Mouse (Mus musculus) embryonic facial prominence, embryonic 15.5 days (tissue): ENCODE results near the gene Olfr574. TPM values are rescaled to one million over a fixed set of nuclear protein-coding genes. Genes with fewer than 3 reads are reported as not detected.

Source experiments
- ATAC-seq: fragments of 200-750 bp; cut with Nextera tagmentation; 2 replicates; pipeline ENCODE4 v1.8.0; 2017; ENCODE audit warnings: low read depth, moderate TSS enrichment; ENCODE audit not compliant: insufficient number of reproducible peaks, low FRiP score, low TSS enrichment
- H3K27ac ChIP-seq: fragments of 300-500 bp; sonication (generic); replicated peaks from 2 replicates; pipeline ENCODE4 v1.5.1; 2015; ENCODE audit warnings: mild to moderate bottlenecking, inconsistent platforms
- H3K27me3 ChIP-seq: fragments of 300-500 bp; sonication (generic); 2 replicates; pipeline ENCODE4 v1.6.1; 2015; ENCODE audit warnings: inconsistent platforms
- H3K36me3 ChIP-seq: fragments of 300-500 bp; sonication (generic); 2 replicates; pipeline ENCODE4 v1.6.1; 2015; ENCODE audit warnings: mild to moderate bottlenecking, inconsistent platforms
- H3K4me1 ChIP-seq: fragments of 300-500 bp; sonication (generic); 2 replicates; pipeline ENCODE4 v1.6.1; 2015; ENCODE audit warnings: inconsistent platforms
- H3K4me2 ChIP-seq: fragments of 300-500 bp; sonication (generic); replicated peaks from 2 replicates; pipeline ENCODE4 v1.6.1; 2015; ENCODE audit warnings: mild to moderate bottlenecking, inconsistent platforms
- H3K4me3 ChIP-seq: fragments of 300-500 bp; sonication (generic); replicated peaks from 2 replicates; pipeline ENCODE4 v1.5.1; 2015; ENCODE audit warnings: mild to moderate bottlenecking, inconsistent platforms
- H3K9ac ChIP-seq: fragments of 300-500 bp; sonication (generic); 2 replicates; pipeline ENCODE4 v1.6.1; 2015; ENCODE audit warnings: inconsistent platforms
- H3K9me3 ChIP-seq: fragments of 300-500 bp; sonication (generic); replicated peaks from 2 replicates; pipeline ENCODE4 v1.6.1; 2016; ENCODE audit warnings: inconsistent platforms
- WGBS: fragments of 180-500 bp; shearing (Covaris S2); methylation state at CpG from one replicate; pipeline ENCODE4 v1.1.7; 2015; 5-methylcytosine and 5-hydroxymethylcytosine counted together
- polyA plus RNA-seq: library from polyadenylated mRNA; unstranded; fragments of >200 nt; fragmentation: Nextera tagmentation; extraction: Ambion mirVana; gene quantifications from 2 replicates; pipeline ENCODE4 v1.2.1, GENCODE M21; 2015

Gene Olfr574
- not detected in 2 replicates for polyA plus RNA-seq

DNA sequence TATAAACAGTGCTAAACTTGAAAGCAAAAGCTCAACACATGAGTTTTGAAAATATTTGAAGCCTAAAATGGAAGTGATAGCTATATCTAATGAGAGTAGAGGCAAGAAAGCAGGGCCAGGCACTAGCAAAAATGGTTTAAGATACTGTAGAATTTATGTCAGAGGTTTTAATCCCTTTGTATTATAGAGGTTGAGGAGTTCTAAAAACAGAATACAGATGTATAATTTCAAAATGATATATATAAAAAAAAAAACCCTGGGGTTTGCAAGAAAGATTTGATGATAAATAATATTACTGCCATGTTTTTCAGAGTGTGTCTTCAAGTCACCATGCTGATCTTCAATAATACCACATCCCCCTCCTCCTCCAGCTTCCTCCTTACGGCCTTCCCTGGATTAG, at the start of gene Olfr574:
TSS of gene Olfr574 (plus strand) at position 301 of the 400 bp plus-strand sequence.
- 89% methylated on average over 1 of the region's 1 CpGs for whole genome bisulfite sequencing

DNA sequence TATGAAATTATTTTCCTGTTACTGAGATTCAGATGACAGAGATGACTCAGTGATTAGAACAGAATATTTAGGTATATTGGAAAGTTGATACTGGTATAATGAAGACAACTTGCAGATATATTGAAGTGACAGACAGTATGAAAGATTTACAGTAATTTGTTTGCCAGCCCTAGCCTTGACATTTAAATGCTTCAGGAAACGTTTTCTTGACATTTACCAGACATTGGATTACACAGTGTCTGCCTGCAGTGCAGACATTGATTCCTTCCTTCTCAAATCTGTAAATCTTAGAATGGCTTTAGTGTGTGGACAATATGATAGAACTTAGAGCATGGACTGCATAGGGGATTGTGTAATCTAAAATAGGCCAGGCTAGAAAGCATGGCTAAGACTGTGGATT, 33.0 kb upstream of the Olfr574 start:
- 24% methylated on average over 1 of the region's 1 CpGs for WGBS
- no peak overlapping the region for H3K27ac ChIP-seq
- no peaks in the 10 kb centered on the region for H3K27me3 ChIP-seq
- H3K4me1 ChIP-seq, result no peaks in the 10 kb centered on the region
- H3K4me2 ChIP-seq, result no peak overlapping the region
- no peak overlapping the region for H3K9ac ChIP-seq
- H3K9me3 ChIP-seq, result no peaks in the 10 kb centered on the region
- no peaks in the 10 kb centered on the region for H3K36me3 ChIP-seq
- no peak overlapping the region for H3K4me3 ChIP-seq
- ATAC-seq, result no peak

More for the DNA sequence above, at the start of gene Olfr574:
- H3K4me2 ChIP-seq, result no peak within 1 kb of the TSS
- H3K36me3 ChIP-seq, result no peaks in the 10 kb centered on the region
- H3K4me1 ChIP-seq, result no peaks in the 10 kb centered on the region
- ATAC-seq, result no peak
- H3K27me3 ChIP-seq, result no peaks in the 10 kb centered on the region
- H3K9ac ChIP-seq, result no peak within 1 kb of the TSS
- no peak within 1 kb of the TSS for H3K27ac ChIP-seq
- no peak within 1 kb of the TSS for H3K4me3 ChIP-seq
- H3K9me3 ChIP-seq, result no peaks in the 10 kb centered on the region

DNA sequence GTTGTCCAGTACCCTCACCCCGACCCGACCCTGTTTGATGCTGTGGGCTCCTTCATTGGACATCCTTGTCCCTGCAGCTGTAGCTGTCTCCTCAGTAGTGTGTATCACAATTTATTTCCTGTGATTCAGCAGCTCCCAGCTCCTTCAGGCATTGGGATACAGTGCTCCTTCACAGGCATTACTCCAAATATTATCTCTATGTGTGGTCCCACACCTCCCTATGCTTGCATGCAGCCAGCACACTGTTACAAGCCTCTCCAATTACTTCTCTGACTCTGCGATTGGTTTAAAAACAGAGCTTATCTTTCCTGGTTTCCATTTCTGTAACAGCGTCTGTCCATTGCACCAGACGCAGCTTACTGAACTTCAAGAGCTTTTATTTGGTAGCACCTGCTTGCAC, 31.9 kb upstream of the Olfr574 start:
- 56% methylated on average over 5 of the region's 5 CpGs for WGBS
- H3K4me2 ChIP-seq, result no peak overlapping the region
- H3K9ac ChIP-seq, result no peak overlapping the region
- no peak overlapping the region for H3K4me3 ChIP-seq
- ATAC-seq, result no peak
- no peaks in the 10 kb centered on the region for H3K4me1 ChIP-seq
- no peaks in the 10 kb centered on the region for H3K36me3 ChIP-seq
- no peaks in the 10 kb centered on the region for H3K9me3 ChIP-seq
- no peaks in the 10 kb centered on the region for H3K27me3 ChIP-seq
- H3K27ac ChIP-seq, result no peak overlapping the region

DNA sequence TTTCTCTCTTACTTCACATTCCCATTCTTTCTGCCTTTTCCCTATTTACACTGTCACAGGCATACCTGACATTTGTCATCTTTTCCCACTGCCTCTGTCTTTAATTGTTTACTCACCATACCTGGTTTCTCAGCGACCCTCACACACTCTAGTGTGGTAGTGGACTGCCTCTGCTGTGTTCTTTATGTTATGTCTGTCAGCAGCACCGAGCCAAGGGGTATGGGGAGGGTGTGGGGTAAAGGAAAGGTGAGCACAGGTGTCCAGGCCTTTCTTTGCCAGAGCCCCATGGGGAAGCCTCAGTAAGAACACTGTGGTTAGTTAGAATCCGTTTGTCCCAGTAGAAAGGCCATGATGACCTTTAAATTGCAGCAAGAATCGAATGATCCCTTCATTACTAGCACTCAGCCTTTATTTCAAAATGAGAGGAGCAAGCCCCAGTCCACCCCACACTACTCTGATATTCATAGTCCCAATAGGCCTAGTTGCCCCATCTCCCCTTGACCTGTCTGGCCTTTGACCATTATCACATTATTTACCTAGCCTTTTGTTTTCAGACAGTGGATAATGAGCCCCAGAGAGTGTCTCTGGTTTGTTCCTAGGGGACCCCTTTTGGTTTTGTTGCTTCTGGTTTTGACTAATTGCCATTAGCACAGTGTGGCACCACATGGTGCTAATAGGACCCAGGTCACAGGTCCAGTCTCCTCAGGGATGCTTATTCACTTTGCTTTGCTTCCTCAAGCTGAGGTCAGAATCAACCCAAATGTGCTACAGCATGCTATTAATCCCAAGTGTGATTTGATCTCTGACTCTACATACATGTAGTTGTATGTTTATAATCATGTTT, 31.0 kb upstream of the Olfr574 start, which contains the start of gene Olfr571:
TSS of gene Olfr571 (minus strand) at position 505 of the 844 bp plus-strand sequence.
- H3K27ac ChIP-seq, result no peak within 1 kb of the TSS
- no peak within 1 kb of the TSS for H3K4me2 ChIP-seq
- no peaks in the 10 kb centered on the region for H3K9me3 ChIP-seq
- H3K9ac ChIP-seq, result no peak within 1 kb of the TSS
- no peak within 1 kb of the TSS for H3K4me3 ChIP-seq
- no peaks in the 10 kb centered on the region for H3K36me3 ChIP-seq
- H3K4me1 ChIP-seq, result no peaks in the 10 kb centered on the region
- no peaks in the 10 kb centered on the region for H3K27me3 ChIP-seq
- no peak for ATAC-seq
- WGBS, result 57% methylated on average over 4 of the region's 4 CpGs

DNA sequence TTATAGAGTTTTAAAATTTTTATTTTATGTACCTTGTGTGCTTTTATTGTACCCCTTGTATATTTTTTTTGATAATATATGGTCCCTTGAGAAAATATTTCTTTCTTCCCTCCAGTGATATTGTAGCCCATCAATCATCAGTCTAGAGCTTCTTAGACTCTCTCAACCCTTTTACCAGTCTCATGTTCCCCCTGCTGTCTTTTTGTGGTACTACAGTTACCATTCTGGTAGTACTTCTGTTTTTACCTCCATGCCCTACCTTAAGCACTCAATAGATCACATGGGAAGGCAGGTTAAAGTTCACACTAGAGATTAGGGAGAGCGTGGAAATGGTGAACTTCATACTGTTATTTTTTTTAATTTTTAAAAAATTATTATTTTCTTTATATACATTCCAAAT, 28.6 kb upstream of the Olfr574 start:
- no peaks in the 10 kb centered on the region for H3K36me3 ChIP-seq
- H3K9ac ChIP-seq, result no peak overlapping the region
- no peak overlapping the region for H3K4me3 ChIP-seq
- no peak for ATAC-seq
- H3K4me1 ChIP-seq, result no peaks in the 10 kb centered on the region
- no peak overlapping the region for H3K27ac ChIP-seq
- H3K27me3 ChIP-seq, result no peaks in the 10 kb centered on the region
- H3K4me2 ChIP-seq, result no peak overlapping the region
- H3K9me3 ChIP-seq, result no peaks in the 10 kb centered on the region
- WGBS, result 19% methylated on average over 1 of the region's 1 CpGs

DNA sequence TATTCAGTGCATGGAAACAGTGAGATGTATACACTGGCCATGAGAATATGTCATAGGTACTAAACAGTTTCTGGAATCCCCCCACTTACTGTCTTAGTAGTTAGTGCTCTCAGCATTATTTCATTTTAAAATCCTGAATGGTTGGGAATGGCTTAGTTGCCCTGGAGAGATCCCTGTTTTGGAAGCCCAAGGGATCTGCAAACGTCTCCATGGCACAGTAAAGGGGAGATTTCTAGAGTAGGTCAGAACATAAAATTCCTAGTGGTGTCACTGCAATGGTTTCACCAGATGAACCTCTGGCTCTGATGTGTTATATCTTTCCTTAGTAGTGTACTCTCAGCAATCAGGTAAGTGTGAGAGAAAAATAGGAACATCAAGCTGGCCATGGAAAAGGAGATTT, 24.2 kb upstream of the Olfr574 start, which contains the start of gene Olfr572:
TSS of gene Olfr572 (plus strand) at position 301 of the 400 bp plus-strand sequence.
- 45% methylated on average over 1 of the region's 1 CpGs for WGBS
- H3K4me3 ChIP-seq, result no peak within 1 kb of the TSS
- no peak within 1 kb of the TSS for H3K27ac ChIP-seq
- no peaks in the 10 kb centered on the region for H3K36me3 ChIP-seq
- no peaks in the 10 kb centered on the region for H3K27me3 ChIP-seq
- H3K4me1 ChIP-seq, result no peaks in the 10 kb centered on the region
- no peak within 1 kb of the TSS for H3K4me2 ChIP-seq
- no peak for ATAC-seq
- no peak within 1 kb of the TSS for H3K9ac ChIP-seq
- no peaks in the 10 kb centered on the region for H3K9me3 ChIP-seq

DNA sequence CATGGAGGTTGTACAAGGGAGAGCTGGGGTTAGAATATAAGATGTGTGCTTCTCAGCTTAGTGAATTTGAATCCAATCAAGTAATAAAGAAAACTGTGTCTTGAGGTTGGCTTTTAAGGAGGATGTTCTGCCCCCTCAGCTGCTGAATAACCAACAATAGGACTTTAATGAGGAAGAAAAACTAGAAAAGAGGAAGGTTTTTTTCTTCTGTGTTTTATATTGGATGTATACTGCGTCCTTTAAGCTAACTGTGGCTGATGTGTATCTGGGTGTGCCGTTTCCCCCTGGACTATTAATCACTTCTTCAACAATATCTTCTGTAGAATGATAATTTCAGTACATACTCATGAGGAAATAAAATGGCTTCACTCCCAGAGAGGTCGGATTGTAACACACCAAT, 21.2 kb upstream of the Olfr574 start:
- Histone ChIP-seq H3K4me1 (no peaks in the 10 kb centered on the region), H3K27me3 (no peaks in the 10 kb centered on the region), H3K9me3 (no peaks in the 10 kb centered on the region), H3K36me3 (no peaks in the 10 kb centered on the region), H3K4me3 (no peak overlapping the region), H3K9ac (no peak overlapping the region), H3K27ac (no peak overlapping the region), H3K4me2 (no peak overlapping the region)
- WGBS, result 66% methylated on average over 3 of the region's 3 CpGs
- no peak for ATAC-seq

DNA sequence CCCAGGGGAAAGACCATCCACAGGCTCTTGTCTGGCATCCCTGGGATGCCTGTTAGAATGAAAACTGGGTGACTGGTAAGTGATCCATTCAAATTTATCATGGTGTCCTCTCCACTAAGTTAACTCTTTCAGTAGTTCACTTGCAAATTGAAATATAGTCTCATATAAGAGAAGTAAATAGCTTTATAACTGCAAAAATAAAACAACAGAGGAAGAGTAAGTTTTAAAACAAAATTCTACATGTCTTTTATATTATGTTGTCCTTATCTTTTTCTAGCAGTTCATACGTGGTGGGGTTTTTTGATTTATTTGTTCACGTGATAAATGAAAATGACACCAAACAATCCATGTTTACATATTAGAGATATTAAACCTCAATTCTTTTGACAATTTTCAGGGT, 5.8 kb upstream of the Olfr574 start, which contains the start of gene Olfr573-ps1:
TSS of gene Olfr573-ps1 (minus strand) at position 101 of the 400 bp plus-strand sequence.
- no peaks in the 10 kb centered on the region for H3K4me1 ChIP-seq
- H3K9me3 ChIP-seq, result no peaks in the 10 kb centered on the region
- no peaks in the 10 kb centered on the region for H3K27me3 ChIP-seq
- no peaks in the 10 kb centered on the region for H3K36me3 ChIP-seq
- no peak for ATAC-seq
- no peak within 1 kb of the TSS for H3K4me3 ChIP-seq
- no peak within 1 kb of the TSS for H3K27ac ChIP-seq
- no peak within 1 kb of the TSS for H3K4me2 ChIP-seq
- no peak within 1 kb of the TSS for H3K9ac ChIP-seq
- WGBS, result 84% methylated on average over 2 of the region's 2 CpGs

DNA sequence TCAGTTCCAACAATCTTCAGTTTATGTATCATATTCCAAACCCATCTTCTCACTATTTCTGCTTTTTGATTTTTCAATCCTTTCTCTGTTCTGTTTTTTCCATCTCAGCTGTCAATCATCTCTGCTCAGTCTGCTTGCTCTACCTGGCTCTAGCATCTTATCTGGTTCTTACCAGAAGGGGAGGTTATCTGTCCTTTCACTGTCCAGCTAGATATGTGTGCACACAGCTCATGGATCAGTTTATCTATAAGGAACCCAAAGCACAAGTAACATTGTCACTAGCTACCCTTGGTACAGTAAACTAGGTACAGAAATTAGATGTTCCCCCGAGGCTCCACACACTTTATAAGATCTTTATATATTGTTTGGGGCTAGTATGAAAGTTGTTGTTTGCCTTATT, 4.8 kb upstream of the Olfr574 start:
- ATAC-seq, result no peak
- 86% methylated on average over 1 of the region's 1 CpGs for WGBS

DNA sequence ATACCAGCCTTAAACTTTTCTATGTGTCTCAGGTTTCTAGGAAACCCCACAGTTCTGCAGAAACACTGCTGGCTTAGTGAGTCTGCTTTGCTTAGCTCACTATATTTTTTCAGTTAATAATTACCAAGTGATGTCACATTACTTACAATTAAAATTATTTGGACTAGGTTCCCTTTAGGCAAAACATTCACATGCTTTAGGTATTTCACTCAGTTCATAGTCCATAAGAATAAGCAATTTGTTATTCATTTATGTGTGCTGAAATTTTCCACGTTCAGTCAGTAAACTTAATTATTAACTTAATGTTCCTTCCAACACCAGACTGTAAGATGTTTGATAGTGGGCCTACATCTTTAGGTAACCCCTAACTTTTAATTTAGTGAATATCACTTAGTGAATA, 2.5 kb downstream of the Olfr574 start:
- no peaks in the 10 kb centered on the region for H3K27me3 ChIP-seq
- no peaks in the 10 kb centered on the region for H3K36me3 ChIP-seq
- no peak overlapping the region for H3K4me2 ChIP-seq
- ATAC-seq, result no peak
- no peak overlapping the region for H3K4me3 ChIP-seq
- no peaks in the 10 kb centered on the region for H3K9me3 ChIP-seq
- no peak overlapping the region for H3K27ac ChIP-seq
- H3K4me1 ChIP-seq, result no peaks in the 10 kb centered on the region
- H3K9ac ChIP-seq, result no peak overlapping the region
- 50% methylated on average over 1 of the region's 1 CpGs for WGBS

More for the DNA sequence above, 4.8 kb upstream of the Olfr574 start:
- no peak overlapping the region for H3K4me3 ChIP-seq
- H3K9me3 ChIP-seq, result no peaks in the 10 kb centered on the region
- H3K9ac ChIP-seq, result no peak overlapping the region
- H3K27me3 ChIP-seq, result no peaks in the 10 kb centered on the region
- H3K4me2 ChIP-seq, result no peak overlapping the region
- H3K27ac ChIP-seq, result no peak overlapping the region
- H3K4me1 ChIP-seq, result no peaks in the 10 kb centered on the region
- no peaks in the 10 kb centered on the region for H3K36me3 ChIP-seq

DNA sequence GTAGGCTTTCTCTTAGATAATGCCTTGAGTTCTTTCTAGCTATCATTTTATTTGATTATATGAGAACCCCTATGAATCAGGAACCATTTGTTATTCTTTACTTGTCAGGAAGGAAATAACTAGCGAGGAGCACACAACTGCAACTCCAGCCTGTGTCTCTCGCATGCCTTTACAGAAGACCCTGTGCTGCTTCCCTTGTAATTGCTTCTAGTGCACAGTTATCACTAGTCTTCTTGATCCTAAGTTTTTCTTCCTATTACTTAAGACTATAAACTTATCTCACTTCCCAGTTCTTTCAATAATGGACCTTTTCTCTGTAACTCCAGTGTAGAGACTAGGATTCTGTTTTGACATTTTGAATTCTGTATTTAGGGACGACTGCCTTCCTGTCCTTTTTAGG, 9.9 kb downstream of the Olfr574 start:
- Histone ChIP-seq H3K36me3 (no peaks in the 10 kb centered on the region), H3K9ac (no peak overlapping the region), H3K27ac (no peak overlapping the region), H3K4me1 (no peaks in the 10 kb centered on the region), H3K9me3 (no peaks in the 10 kb centered on the region), H3K27me3 (no peaks in the 10 kb centered on the region), H3K4me3 (no peak overlapping the region), H3K4me2 (no peak overlapping the region)
- 73% methylated on average over 3 of the region's 3 CpGs for WGBS
- ATAC-seq, result no peak

DNA sequence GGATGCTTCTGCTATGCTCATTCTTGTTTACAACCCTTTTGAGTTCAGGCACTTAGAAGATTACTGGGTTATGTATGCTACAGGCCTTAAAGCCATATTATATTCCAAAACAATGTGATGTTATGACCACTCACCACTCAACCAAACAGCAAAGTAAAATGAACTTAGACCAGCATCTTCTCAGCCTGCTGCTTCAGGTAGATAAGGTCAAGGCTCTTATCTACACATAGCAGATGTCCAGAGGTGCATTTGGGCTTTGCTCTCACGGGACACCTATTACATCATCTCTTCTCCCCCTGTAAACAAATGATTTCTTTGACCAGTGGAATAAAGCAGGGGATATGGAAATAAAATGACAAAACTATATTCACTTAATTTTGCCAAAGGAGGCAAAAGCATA, 10.3 kb downstream of the Olfr574 start, which contains the start of gene Olfr575:
TSS of gene Olfr575 (minus strand) at position 183 of the 400 bp plus-strand sequence.
- Histone ChIP-seq H3K36me3 (no peaks in the 10 kb centered on the region), H3K4me1 (no peaks in the 10 kb centered on the region), H3K27me3 (no peaks in the 10 kb centered on the region), H3K9ac (no peak within 1 kb of the TSS), H3K27ac (no peak within 1 kb of the TSS), H3K4me3 (no peak within 1 kb of the TSS), H3K4me2 (no peak within 1 kb of the TSS), H3K9me3 (no peaks in the 10 kb centered on the region)
- 58% methylated on average over 1 of the region's 1 CpGs for WGBS
- ATAC-seq, result no peak
